ENCODE assay signal across 10 mouse cellular contexts in the genomic region with DNA sequence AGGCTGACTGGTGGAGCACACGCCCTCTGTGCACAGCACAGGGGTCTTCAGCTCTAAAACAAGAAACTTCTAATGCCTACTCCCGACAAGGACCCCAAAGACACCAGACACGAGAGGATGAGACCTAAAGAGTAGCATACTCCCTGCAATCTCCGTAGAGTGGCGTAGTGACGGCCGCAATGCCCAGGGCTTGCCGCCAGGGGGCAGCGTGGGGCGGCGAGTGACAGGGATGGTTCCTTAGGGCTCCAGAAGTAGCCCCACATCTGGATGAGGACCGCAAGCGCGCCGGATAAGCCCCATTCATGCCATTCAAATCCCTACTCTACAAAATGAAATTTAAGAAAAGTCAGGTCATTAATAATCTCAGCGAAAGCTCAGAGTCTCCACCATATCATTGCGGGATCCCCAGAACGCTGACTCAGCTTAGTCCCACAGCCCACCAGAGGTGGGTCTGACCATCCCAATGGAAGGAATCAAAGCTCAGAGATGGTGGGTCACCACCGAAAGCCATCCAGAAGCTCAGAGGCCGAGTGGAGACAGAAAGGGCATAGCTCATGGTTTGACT. TPM values are rescaled to one million over a fixed set of nuclear protein-coding genes. Genes with fewer than 3 reads are reported as not detected.
DNase-seq lines count a peak whose midpoint lies in the region; ATAC-seq and TF ChIP-seq lines count a peak whose summit lies in the region.
"Had no signal": no experiment of that assay in that cellular context is flagged by ENCODE, and none has a peak within 500 bp of the region (broad histone marks: within the 10 kb centered on the region; RNA-seq: fewer than 3 reads in every experiment).

No protein-coding gene starts in this region.

- peak; percentile 47 for DNase-seq in heart, postnatal 4 days
- no peak for DNase-seq in heart, adult 11 months
- peak; percentile 37 for DNase-seq in right cerebral cortex, postnatal 14 days
- no peak for DNase-seq in right cerebral cortex, postnatal 25 days
- peak; percentile 59 for DNase-seq in adrenal gland, postnatal 14 days
- peak; percentile 49 for DNase-seq in hindbrain, postnatal 0 days (ENCODE audit: low spot score)
- peak; percentile 52 for DNase-seq in stomach, postnatal 0 days (ENCODE audit: low spot score)
- no peak for DNase-seq in frontal cortex, postnatal 10 days (ENCODE audit: low spot score in 2 of 2)

- H3K4me3 ChIP-seq in hindbrain, postnatal 0 days (ENCODE audit: low read length): no peak overlapping the region
- no peak overlapping the region for H3K4me3 ChIP-seq in stomach, postnatal 0 days (ENCODE audit: low read depth, low read length)
- H3K4me3 ChIP-seq: embryonic facial prominence, embryonic 13.5 days had no signal

- H3K9me3 ChIP-seq in hindbrain, postnatal 0 days (ENCODE audit: low read length): no peaks in the 10 kb centered on the region
- H3K9me3 ChIP-seq in stomach, postnatal 0 days (ENCODE audit: control insufficient read depth, low read length): no peaks in the 10 kb centered on the region
- H3K9me3 ChIP-seq: embryonic facial prominence, embryonic 13.5 days had no signal

- no peaks in the 10 kb centered on the region for H3K36me3 ChIP-seq in hindbrain, postnatal 0 days (ENCODE audit: insufficient read depth, low read length)
- no peaks in the 10 kb centered on the region for H3K36me3 ChIP-seq in stomach, postnatal 0 days (ENCODE audit: control insufficient read depth, insufficient read depth, low read length)
- H3K36me3 ChIP-seq: embryonic facial prominence, embryonic 13.5 days had no signal

- WGBS in hindbrain, postnatal 0 days: 40% methylated on average over 20 of the region's 20 CpGs
- WGBS in stomach, postnatal 0 days: 31% methylated on average over 20 of the region's 20 CpGs

- H3K4me1 ChIP-seq in hindbrain, postnatal 0 days (ENCODE audit: insufficient read depth, low read length): 0 out of 2 replicates have a peak, but pooled peaks cover 6% of the 10 kb centered on the region
- no peaks in the 10 kb centered on the region for H3K4me1 ChIP-seq in stomach, postnatal 0 days (replicated peaks; ENCODE audit: control insufficient read depth, insufficient read depth)
- H3K4me1 ChIP-seq: embryonic facial prominence, embryonic 13.5 days had no signal

- ATAC-seq in hindbrain, postnatal 0 days: no peak
- no peak for ATAC-seq in stomach, postnatal 0 days (ENCODE audit: low FRiP score, low TSS enrichment)

- TF ChIP-seq CTCF in hindbrain, postnatal 0 days (IDR thresholded peaks at IDR 0.05; ENCODE audit: low read depth): peak; percentile 90
- peak; percentile 84 for TF ChIP-seq CTCF in stomach, postnatal 0 days (IDR thresholded peaks at IDR 0.05; ENCODE audit: low read depth)

- H3K4me2 ChIP-seq in hindbrain, postnatal 0 days (ENCODE audit: low read depth, low read length): no peak overlapping the region
- H3K4me2 ChIP-seq in stomach, postnatal 0 days (replicated peaks; ENCODE audit: low read depth): no peak overlapping the region
- H3K4me2 ChIP-seq: embryonic facial prominence, embryonic 13.5 days had no signal

- TF ChIP-seq EP300 in stomach, postnatal 0 days (optimal IDR thresholded peaks at IDR 0.05): no peak

- H3K27ac ChIP-seq in hindbrain, postnatal 0 days: no peak overlapping the region
- H3K27ac ChIP-seq in stomach, postnatal 0 days (replicated peaks): no peak overlapping the region
- H3K27ac ChIP-seq: embryonic facial prominence, embryonic 13.5 days had no signal

- no peaks in the 10 kb centered on the region for H3K27me3 ChIP-seq in hindbrain, postnatal 0 days (ENCODE audit: insufficient read depth, low read length)
- no peaks in the 10 kb centered on the region for H3K27me3 ChIP-seq in stomach, postnatal 0 days (ENCODE audit: control insufficient read depth, insufficient read depth, low read length)

- H3K9ac ChIP-seq in hindbrain, postnatal 0 days (replicated peaks; ENCODE audit: low read length): no peak overlapping the region
- no peak overlapping the region for H3K9ac ChIP-seq in stomach, postnatal 0 days (ENCODE audit: low read length)
- H3K9ac ChIP-seq: embryonic facial prominence, embryonic 13.5 days had no signal

RNA-seq across cellular contexts. Expression of gene Enpp7, which starts 16.4 kb away (rescaled TPM):
- total RNA-seq in heart, postnatal 4 days (2021): not detected
- not detected in 2 replicates for total RNA-seq in adrenal gland, postnatal 14 days (2021)
- total RNA-seq in hindbrain, postnatal 0 days (2014; rRNA removed): not detected in 2 replicates
- not detected in 2 replicates for polyA plus RNA-seq in hindbrain, postnatal 0 days (2015; fragmentation: Nextera tagmentation; extraction: Ambion mirVana)
- polyA plus RNA-seq in stomach, postnatal 0 days (2015; fragmentation: Nextera tagmentation; extraction: Ambion mirVana): not detected in 2 replicates
- total RNA-seq: left cerebral cortex, postnatal 14 days had no signal
- polyA plus RNA-seq: embryonic facial prominence, embryonic 13.5 days had no signal

RNA-seq across cellular contexts. Expression of gene Cbx2, which starts 51.2 kb away (rescaled TPM):
- 1 to 10 TPM; 7.6 to 7.8 TPM for total RNA-seq in heart, postnatal 4 days (2021)
- total RNA-seq in adrenal gland, postnatal 14 days (2021): 7.4 and 7.7 TPM in 2 replicates
- total RNA-seq in hindbrain, postnatal 0 days (2014; rRNA removed): 14.6 and 18.9 TPM in 2 replicates
- 7.0 and 7.4 TPM in 2 replicates for polyA plus RNA-seq in hindbrain, postnatal 0 days (2015; fragmentation: Nextera tagmentation; extraction: Ambion mirVana)
- polyA plus RNA-seq in stomach, postnatal 0 days (2015; fragmentation: Nextera tagmentation; extraction: Ambion mirVana): 5.1 and 5.3 TPM in 2 replicates

Comparison
In these comparisons a context has a peak if more than half of its experiments do, and no peak if none do; other contexts are left out.
1. DNase-seq: peak in heart, postnatal 4 days (single experiment), right cerebral cortex, postnatal 14 days (single experiment), adrenal gland, postnatal 14 days (single experiment), hindbrain, postnatal 0 days (single experiment) and stomach, postnatal 0 days (single experiment); none in heart, adult 11 months (single experiment), right cerebral cortex, postnatal 25 days (single experiment) and frontal cortex, postnatal 10 days (0 of 2).